Mouse (Mus musculus) neural tube, embryonic 13.5 days (tissue): ENCODE data around the gene Ggta1. TPM values are rescaled to one million over a fixed set of nuclear protein-coding genes. Genes with fewer than 3 reads are reported as not detected.

Source experiments
- ATAC-seq: fragments of 200-750 bp; cut with Nextera tagmentation; 2 replicates; pipeline ENCODE4 v1.8.0; 2017; ENCODE audit warnings: low read depth, mild to moderate bottlenecking, moderate TSS enrichment, moderate library complexity
- H3K27ac ChIP-seq: fragments of 300-500 bp; sonication (generic); replicated peaks from 2 replicates; pipeline ENCODE4 v1.5.1; 2015; ENCODE audit warnings: moderate library complexity, mild to moderate bottlenecking, inconsistent platforms
- H3K27me3 ChIP-seq: fragments of 300-500 bp; sonication (generic); 2 replicates; pipeline ENCODE4 v1.6.1; 2015; ENCODE audit warnings: mild to moderate bottlenecking, inconsistent platforms
- H3K36me3 ChIP-seq: fragments of 300-500 bp; sonication (generic); 2 replicates; pipeline ENCODE4 v1.6.1; 2015; ENCODE audit warnings: mild to moderate bottlenecking, inconsistent platforms
- H3K4me1 ChIP-seq: fragments of 300-500 bp; sonication (generic); replicated peaks from 2 replicates; pipeline ENCODE4 v1.6.1; 2015; ENCODE audit warnings: inconsistent platforms
- H3K4me2 ChIP-seq: fragments of 300-500 bp; sonication (generic); 2 replicates; pipeline ENCODE4 v1.6.1; 2015; ENCODE audit warnings: inconsistent platforms, mild to moderate bottlenecking, moderate library complexity
- H3K4me3 ChIP-seq: fragments of 300-500 bp; sonication (generic); 2 replicates; pipeline ENCODE4 v1.5.1; 2015; ENCODE audit warnings: mild to moderate bottlenecking, inconsistent platforms
- H3K9ac ChIP-seq: fragments of 300-500 bp; sonication (generic); 2 replicates; pipeline ENCODE4 v1.6.1; 2015; ENCODE audit warnings: moderate library complexity, mild to moderate bottlenecking, inconsistent platforms
- H3K9me3 ChIP-seq: fragments of 300-500 bp; sonication (generic); 2 replicates; pipeline ENCODE4 v1.6.1; 2016; ENCODE audit warnings: inconsistent platforms
- WGBS: fragments of 180-500 bp; shearing (Covaris S2); methylation state at CpG from one replicate; pipeline ENCODE4 v1.1.7; 2015; 5-methylcytosine and 5-hydroxymethylcytosine counted together
- polyA plus RNA-seq: library from polyadenylated mRNA; unstranded; fragments of >200 nt; fragmentation: Nextera tagmentation; extraction: Ambion mirVana; gene quantifications from 2 replicates; pipeline ENCODE4 v1.2.1, GENCODE M21; 2015

Gene Ggta1
- polyA plus RNA-seq, 1 experiment from 2014 or later = 8.7 TPM

DNA sequence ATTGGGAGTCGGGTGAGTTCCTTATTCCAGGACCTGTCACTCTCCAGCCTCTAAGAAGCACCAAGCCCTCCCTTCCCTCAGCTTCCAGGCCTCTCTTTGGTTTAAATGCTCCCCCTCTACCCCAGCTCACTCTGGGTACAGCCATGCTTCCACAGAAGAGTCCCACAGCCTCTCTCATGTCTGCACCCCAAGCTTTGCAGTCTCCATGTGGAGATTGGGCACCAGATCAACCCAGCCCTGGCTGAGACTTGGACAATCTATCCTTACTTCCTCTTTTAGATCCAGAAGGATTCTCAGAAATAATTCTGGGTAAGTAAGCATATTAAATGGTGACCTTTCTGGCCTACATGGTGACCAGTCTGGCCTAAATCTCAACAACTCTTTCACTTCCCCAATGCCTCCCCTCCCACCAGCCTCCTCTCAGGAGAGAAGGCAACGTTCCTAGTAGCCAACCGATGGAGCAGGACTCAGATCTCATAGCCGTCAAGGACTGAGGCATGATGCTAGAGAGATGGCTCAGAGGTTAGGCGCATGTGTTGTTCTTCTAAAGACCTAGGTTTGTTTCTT, 11.5 kb downstream of the Ggta1 start:
- Histone ChIP-seq H3K27ac (no peak overlapping the region), H3K4me3 (no peak overlapping the region), H3K4me1 (peaks cover 8% of the 10 kb centered on the region; the same call in 1 of the 2 replicates), H3K9ac (no peak overlapping the region), H3K36me3 (no peaks in the 10 kb centered on the region), H3K4me2 (no peak overlapping the region), H3K9me3 (no peaks in the 10 kb centered on the region), H3K27me3 (no peaks in the 10 kb centered on the region)
- WGBS = 95% methylated on average over 5 of the region's 5 CpGs
- no peak for ATAC-seq

DNA sequence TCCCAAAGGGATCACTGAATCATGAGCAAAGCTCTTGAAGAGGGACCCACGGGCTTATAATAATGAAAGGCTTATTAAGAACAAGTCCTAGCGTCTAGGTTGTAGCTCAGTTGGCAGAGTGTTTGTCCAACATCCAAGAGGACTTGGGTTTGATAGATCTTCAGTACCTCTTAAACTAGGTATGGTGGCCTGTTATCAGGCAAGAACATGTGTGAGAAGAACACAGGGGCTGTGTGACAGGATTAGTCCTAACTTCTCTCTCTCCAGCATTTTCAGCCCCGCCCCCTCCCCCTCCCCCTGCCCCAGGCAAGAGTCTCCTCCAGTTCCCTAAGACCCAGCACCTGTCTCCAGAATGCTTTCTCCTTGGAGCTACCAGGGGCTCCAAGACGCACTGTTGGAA, 12.2 kb downstream of the Ggta1 start:
- Histone ChIP-seq H3K36me3 (no peaks in the 10 kb centered on the region), H3K4me2 (no peak overlapping the region), H3K9me3 (no peaks in the 10 kb centered on the region), H3K4me3 (no peak overlapping the region), H3K9ac (no peak overlapping the region), H3K27ac (no peak overlapping the region), H3K4me1 (peaks cover 8% of the 10 kb centered on the region; the same call in 1 of the 2 replicates), H3K27me3 (no peaks in the 10 kb centered on the region)
- WGBS = 87% methylated on average over 4 of the region's 4 CpGs
- ATAC-seq = no peak

DNA sequence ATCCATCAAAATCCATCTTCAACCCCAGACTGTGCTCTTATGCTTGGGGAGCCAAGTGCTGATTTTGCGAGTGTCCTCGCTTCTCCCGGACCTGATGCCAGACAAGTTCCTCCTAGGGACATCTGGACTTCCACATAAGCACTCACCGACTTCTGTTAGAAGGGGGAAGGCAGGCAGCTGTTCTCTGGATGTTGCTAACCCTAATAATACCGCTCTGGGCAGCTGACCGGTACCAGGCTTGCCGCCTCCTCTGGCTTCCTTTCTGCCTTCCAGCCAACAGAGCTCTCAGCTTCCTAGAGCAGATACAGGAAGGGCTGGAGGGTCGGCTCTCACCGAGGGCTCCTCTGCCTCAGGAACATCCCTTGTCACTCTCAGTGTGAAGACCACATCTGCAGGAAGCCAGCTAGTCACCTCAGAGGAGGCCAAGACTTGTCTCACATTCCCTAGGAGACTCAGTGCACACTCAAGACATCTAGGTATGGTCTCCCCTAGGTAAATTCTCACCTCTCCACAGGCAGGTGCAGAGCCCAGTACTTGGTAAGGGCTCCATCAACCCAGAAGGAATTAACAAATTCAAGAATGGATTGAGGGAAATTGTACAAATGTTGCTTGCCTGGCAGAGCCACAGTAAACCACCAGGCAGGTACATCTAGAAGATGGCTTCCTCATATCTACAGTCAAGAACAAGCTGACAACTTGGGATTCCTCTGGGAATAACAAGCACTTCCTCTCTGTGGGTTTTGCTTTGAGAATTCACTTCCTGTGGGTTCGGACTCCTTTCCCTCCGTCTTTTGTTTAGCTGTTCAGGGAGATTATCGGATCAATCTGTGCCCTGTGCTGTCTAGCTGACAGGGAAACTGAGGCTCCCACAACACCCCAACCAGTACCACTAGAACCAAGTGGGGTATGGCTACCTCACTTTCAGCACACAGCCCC, 13.1 kb downstream of the Ggta1 start:
- H3K27ac ChIP-seq = no peak overlapping the region
- no peak overlapping the region for H3K4me2 ChIP-seq
- ATAC-seq = no peak
- no peak overlapping the region for H3K4me3 ChIP-seq
- H3K36me3 ChIP-seq = no peaks in the 10 kb centered on the region
- H3K9me3 ChIP-seq = no peaks in the 10 kb centered on the region
- WGBS = 79% methylated on average over 12 of the region's 12 CpGs
- H3K9ac ChIP-seq = no peak overlapping the region
- H3K4me1 ChIP-seq = peaks cover 14% of the 10 kb centered on the region
- H3K27me3 ChIP-seq = no peaks in the 10 kb centered on the region

DNA sequence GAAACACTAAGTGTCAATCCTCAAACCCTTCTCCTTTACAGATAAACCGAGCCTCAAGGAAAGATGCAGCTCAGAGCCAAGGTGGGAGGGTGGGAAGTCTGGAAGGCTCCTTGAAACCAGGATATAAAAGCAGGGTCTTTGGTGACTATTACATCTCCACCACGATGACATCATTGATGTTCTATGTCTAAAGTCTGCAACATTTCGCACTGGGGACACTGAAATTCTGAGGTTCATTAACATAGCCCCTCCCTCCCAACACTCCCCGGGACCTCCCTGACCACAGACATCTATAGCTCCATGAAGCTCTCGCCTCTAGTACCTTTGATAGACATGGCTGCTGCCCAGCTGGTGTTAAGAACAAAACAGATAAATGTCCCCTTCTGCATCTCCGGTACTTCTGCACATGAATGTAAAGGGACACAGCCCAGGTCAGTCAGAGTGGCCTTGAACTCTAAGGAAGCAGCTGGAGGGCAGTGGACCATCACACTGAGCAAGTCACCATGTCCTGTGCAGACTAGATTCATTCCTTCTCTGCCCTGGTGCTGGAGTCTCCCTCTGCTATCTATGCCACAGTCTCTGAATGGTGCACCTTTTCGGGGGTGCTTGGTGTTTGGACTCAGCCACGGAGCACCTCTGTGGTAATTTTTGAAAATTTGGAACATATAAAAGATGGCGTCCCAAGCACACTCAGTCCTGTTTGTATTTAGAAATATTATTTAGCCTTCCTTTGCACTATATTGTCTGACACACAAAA, 13.9 kb downstream of the Ggta1 start:
- Histone ChIP-seq H3K9me3 (no peaks in the 10 kb centered on the region), H3K27ac (no peak overlapping the region), H3K9ac (no peak overlapping the region), H3K4me2 (no peak overlapping the region), H3K4me3 (no peak overlapping the region), H3K4me1 (peaks cover 19% of the 10 kb centered on the region), H3K27me3 (no peaks in the 10 kb centered on the region), H3K36me3 (no peaks in the 10 kb centered on the region)
- ATAC-seq = no peak
- WGBS = 86% methylated on average over 9 of the region's 9 CpGs

DNA sequence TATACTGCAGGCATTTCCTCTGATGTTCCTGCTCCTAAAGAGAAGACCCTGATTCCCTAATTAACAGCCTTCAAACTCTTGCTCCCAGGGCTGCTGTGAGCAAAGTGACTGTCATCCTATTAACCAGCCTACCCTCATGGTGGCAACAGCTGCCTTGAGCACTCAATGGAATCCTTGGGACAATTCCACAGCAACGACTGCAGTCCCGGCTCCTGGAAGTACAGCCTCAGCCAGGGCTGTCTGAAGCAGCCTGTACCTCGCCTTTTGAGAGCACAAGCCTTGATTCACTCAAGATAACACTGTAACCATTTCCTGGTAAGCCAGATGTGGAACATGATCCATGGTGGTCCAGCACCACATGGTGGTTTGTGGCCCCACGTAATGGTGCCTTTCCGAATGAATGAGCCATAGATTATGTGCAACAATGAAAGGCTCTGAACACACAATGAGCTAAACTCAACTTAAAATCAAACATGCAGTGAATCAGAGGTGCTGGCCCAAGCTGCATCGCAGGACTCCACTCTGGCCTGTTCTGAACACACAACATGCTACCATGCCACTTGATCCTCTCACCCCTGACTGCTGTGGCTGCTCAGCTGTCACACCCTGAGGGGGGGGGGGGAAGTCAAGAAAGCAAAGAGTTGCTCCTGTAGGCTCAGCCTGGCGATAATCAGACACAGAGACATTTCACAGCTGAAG, 14.7 kb downstream of the Ggta1 start:
- ATAC-seq = no peak
- Histone ChIP-seq H3K4me2 (no peak overlapping the region), H3K27ac (no peak overlapping the region), H3K4me3 (no peak overlapping the region), H3K4me1 (peaks cover 18% of the 10 kb centered on the region), H3K36me3 (no peaks in the 10 kb centered on the region), H3K27me3 (no peaks in the 10 kb centered on the region), H3K9me3 (no peaks in the 10 kb centered on the region), H3K9ac (no peak overlapping the region)
- WGBS = 48% methylated on average over 7 of the region's 7 CpGs

DNA sequence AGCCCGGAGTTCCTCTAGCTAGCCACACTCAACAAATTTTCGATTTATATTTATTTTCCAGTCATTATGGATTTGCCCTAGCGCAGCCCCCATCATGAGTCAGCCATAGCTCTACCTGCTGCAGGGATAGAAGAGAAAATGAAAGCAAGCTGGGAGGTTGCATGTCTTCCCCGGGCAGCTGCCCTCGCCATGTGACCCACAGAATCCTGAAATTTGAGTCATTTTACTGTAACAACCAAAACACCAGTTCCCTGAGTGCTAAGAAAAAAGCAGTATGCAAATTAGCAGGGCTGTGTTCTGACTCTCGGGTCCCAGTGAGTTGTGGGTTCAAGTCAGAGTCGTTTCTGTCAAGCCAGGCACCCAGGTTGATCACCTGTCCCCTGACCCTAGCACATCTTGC, 15.6 kb downstream of the Ggta1 start:
- H3K9ac ChIP-seq = no peak overlapping the region
- no peak for ATAC-seq
- no peaks in the 10 kb centered on the region for H3K9me3 ChIP-seq
- no peaks in the 10 kb centered on the region for H3K27me3 ChIP-seq
- no peak overlapping the region for H3K4me3 ChIP-seq
- H3K4me2 ChIP-seq = no peak overlapping the region
- peaks cover 18% of the 10 kb centered on the region for H3K4me1 ChIP-seq
- H3K27ac ChIP-seq = no peak overlapping the region
- H3K36me3 ChIP-seq = no peaks in the 10 kb centered on the region
- 87% methylated on average over 7 of the region's 7 CpGs for WGBS

DNA sequence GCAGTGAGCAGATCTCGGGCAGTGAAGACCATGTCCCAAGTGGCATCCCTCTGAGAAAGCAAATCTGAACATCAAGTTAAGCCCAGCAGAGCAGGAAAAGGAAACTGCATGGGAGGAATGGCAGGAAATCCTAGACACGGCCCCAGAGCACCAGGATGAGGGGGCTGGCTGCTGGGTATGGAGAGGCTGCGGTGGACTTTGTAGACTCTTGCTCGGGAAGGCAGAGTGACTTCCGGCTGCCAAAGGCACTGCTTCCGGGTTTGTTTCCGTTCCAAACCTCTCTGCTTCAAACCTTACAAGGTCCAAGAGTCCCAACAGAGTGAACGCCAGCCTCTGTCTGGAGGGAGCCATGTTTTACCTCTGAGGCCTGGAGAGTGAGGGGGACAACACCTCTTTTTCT, 16.2 kb downstream of the Ggta1 start:
- H3K9me3 ChIP-seq = no peaks in the 10 kb centered on the region
- ATAC-seq = no peak
- no peaks in the 10 kb centered on the region for H3K36me3 ChIP-seq
- H3K9ac ChIP-seq = no peak overlapping the region
- H3K4me3 ChIP-seq = no peak overlapping the region
- H3K4me2 ChIP-seq = no peak overlapping the region
- H3K27me3 ChIP-seq = no peaks in the 10 kb centered on the region
- 0 out of 2 replicates have a peak overlapping the region, but pooled peaks have one; percentile 28 for H3K27ac ChIP-seq
- 89% methylated on average over 8 of the region's 8 CpGs for WGBS
- peaks cover 18% of the 10 kb centered on the region for H3K4me1 ChIP-seq

DNA sequence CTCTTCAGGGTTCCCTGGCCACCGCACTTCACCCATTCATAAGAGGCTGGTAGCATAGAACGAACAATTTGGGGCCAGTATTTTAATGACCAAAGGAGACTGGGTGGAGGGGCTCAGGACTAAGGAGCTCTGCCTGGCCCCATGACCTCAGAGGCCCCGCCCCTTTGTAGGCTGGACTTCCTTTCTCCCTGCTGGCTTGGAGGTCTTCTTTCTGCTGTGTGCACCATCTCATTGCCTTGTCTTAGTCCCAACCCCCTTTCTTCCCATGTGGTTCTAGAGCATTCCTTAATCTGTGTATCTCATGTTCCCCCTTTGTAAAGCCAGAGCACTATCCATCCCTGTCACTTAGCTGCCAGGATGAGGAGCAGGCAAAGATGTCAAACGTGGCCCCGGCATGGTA, 16.7 kb downstream of the Ggta1 start:
- Histone ChIP-seq H3K36me3 (no peaks in the 10 kb centered on the region), H3K9me3 (no peaks in the 10 kb centered on the region), H3K4me3 (no peak overlapping the region), H3K27me3 (no peaks in the 10 kb centered on the region), H3K4me2 (no peak overlapping the region), H3K4me1 (peaks cover 18% of the 10 kb centered on the region), H3K27ac (0 out of 2 replicates have a peak overlapping the region, but pooled peaks have one; percentile 28), H3K9ac (no peak overlapping the region)
- 77% methylated on average over 5 of the region's 5 CpGs for WGBS
- ATAC-seq = no peak

DNA sequence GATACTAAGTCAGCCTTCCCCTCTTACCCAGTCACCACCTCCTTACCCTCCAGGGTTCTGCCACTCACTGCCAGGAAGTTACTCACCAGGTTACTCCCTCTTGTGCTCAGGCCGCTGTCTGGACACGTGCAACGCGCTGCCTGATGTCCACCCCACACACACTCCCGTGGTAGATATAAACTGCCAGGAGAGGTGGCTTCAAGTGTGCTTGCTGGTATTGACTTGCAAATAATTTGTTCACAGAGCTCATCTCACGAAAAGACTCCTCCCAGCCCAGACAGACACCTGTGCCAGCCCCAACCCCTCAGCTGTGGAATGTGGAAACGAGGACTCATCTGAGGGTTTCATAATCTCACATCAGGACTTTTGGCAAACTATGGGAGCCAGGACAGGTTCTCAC, 17.4 kb downstream of the Ggta1 start:
- no peak for ATAC-seq
- H3K9me3 ChIP-seq = no peaks in the 10 kb centered on the region
- 82% methylated on average over 7 of the region's 7 CpGs for WGBS
- H3K27me3 ChIP-seq = no peaks in the 10 kb centered on the region
- peaks cover 18% of the 10 kb centered on the region for H3K4me1 ChIP-seq
- H3K4me2 ChIP-seq = no peak overlapping the region
- no peak overlapping the region for H3K4me3 ChIP-seq
- H3K36me3 ChIP-seq = no peaks in the 10 kb centered on the region
- H3K27ac ChIP-seq = no peak overlapping the region
- H3K9ac ChIP-seq = no peak overlapping the region

DNA sequence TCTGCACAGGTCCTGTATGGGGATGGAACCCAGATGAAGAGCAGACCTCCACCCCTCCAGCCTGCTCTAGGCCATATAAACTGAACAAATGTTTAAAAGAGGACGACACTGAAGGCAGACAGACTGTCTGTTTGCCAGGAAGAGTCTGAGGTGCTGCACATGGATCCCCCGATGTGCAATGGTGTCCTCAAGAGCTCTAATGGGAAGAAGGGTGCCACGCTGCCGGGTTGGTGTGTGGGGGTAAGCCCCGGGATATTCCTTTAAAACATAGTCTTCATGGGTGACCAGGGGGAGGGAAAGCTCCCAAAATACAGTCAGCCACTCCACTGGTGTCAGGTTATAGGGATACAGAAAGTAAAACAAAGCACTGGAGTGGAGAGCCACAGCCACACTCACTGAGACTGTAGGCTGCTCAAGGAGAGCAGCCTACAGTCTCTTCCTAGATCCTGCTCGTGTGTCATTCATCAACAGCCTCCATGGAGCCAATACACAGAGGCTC, 18.2 kb downstream of the Ggta1 start:
- ATAC-seq = no peak
- Histone ChIP-seq H3K4me1 (peaks cover 18% of the 10 kb centered on the region), H3K4me2 (no peak overlapping the region), H3K36me3 (no peaks in the 10 kb centered on the region), H3K27me3 (no peaks in the 10 kb centered on the region), H3K4me3 (no peak overlapping the region), H3K9me3 (no peaks in the 10 kb centered on the region), H3K27ac (peak overlapping the region; percentile 33; the same call in 1 of the 2 replicates), H3K9ac (no peak overlapping the region)
- whole genome bisulfite sequencing = 63% methylated on average over 6 of the region's 6 CpGs

DNA sequence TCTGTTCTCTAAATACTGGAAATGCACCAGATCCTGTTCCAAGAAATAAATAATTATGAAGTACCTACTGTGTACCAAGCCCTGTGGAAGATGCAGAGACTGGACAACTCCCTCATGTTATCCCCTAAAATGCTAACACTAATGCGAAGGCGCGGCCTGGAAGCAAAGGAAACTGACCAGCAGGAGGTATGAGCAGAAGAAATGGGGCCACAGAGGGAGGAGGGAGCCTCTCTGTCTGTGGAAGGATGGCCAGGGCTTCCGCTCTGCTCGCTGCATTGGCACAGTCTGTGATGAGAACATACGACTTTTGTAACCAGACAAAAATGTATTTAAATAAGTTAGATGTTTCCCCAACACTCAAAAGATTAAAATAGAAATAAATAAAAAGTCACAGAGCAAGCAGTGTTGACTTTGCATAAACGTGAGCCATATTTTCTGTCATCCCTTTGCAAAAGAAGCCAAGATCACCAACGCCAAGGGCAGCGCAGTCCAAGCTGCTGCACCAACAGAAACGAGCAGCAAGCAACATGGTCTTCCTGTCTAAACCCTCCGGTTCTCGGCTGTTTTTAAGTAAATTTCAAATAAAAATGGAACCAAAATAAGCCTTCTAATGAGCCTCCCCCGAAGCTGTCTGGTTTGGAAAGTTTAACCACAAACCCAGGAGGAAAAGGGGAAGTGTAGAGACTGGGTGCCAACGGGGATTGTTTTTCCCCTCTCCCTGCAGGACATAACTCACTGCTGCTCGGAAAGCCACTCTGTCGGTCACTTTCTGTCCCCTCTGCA, 18.9 kb downstream of the Ggta1 start:
- 65% methylated on average over 16 of the region's 16 CpGs for WGBS
- peak overlapping the region; percentile 33; the same call in 1 of the 2 replicates for H3K27ac ChIP-seq

More for the DNA sequence above, 18.9 kb downstream of the Ggta1 start:
- H3K27me3 ChIP-seq = no peaks in the 10 kb centered on the region
- H3K9ac ChIP-seq = no peak overlapping the region
- H3K36me3 ChIP-seq = no peaks in the 10 kb centered on the region
- peaks cover 18% of the 10 kb centered on the region for H3K4me1 ChIP-seq
- ATAC-seq = no peak
- no peak overlapping the region for H3K4me3 ChIP-seq
- H3K9me3 ChIP-seq = no peaks in the 10 kb centered on the region
- H3K4me2 ChIP-seq = no peak overlapping the region
